34 mouse cellular contexts compared by ENCODE assay signal in the genomic region with DNA sequence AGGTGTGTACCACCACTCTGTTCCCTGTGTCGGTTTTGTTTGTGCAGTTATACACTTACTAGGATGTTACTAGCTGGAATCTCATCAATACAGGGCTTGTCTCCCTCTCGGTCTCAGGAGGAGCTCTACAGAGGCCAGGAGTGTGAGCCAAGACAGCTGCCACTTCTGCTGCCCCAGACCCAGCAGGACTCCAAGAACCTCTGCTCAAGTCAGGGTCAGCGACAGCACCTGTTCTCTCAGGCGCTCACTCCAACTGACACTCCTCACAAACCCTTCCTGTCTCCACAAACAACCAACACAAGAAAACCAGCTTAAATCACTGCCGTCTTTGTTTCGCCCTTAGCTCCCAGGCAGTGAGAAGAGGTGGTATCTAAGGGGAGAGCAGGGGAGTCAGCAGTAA. TPM values are rescaled to one million over a fixed set of nuclear protein-coding genes. Genes with fewer than 3 reads are reported as not detected.
"Had no signal": no experiment of that assay in that cellular context is flagged by ENCODE, and none has a peak within 500 bp of the region (broad histone marks: within the 10 kb centered on the region; RNA-seq: fewer than 3 reads in every experiment).

No protein-coding gene starts in this region.

- H3K27ac ChIP-seq: heart, embryonic 13.5 days; heart, embryonic 15.5 days; hindbrain, embryonic 13.5 days; intestine, embryonic 15.5 days; kidney, postnatal 0 days; layer of hippocampus, adult 2 months; left cerebral cortex, adult 2 months; limb, embryonic 10.5 days; limb, embryonic 12.5 days; liver, embryonic 13.5 days; liver, embryonic 15.5 days had no signal

- ATAC-seq: hindbrain, embryonic 16.5 days; inflammation-experienced regulatory T-cells, adult 6 months; intestine, embryonic 15.5 days; intestine, postnatal 0 days had no signal

- H3K4me3 ChIP-seq: heart, adult 2 months; heart, embryonic 13.5 days; heart, embryonic 15.5 days; hindbrain, embryonic 13.5 days; intestine, embryonic 15.5 days; layer of hippocampus, adult 2 months; left cerebral cortex, adult 2 months; limb, embryonic 10.5 days; limb, embryonic 12.5 days; liver, embryonic 13.5 days; liver, embryonic 15.5 days had no signal

- H3K4me1 ChIP-seq: hindbrain, embryonic 13.5 days had no signal

- H3K9ac ChIP-seq: heart, embryonic 13.5 days; heart, embryonic 15.5 days; hindbrain, embryonic 13.5 days; intestine, embryonic 15.5 days; limb, embryonic 12.5 days; liver, embryonic 13.5 days; liver, embryonic 15.5 days had no signal

- DNase-seq: gastrocnemius, postnatal 36 days; heart, adult 11 months; heart, adult 2 months; heart, postnatal 14 days; heart, postnatal 36 days; kidney, adult 18-20 months; kidney, postnatal 14 days; kidney, postnatal 4 days; liver; liver, embryonic 13.5 days had no signal

- H3K27me3 ChIP-seq: heart, embryonic 13.5 days; heart, embryonic 15.5 days; hindbrain, embryonic 13.5 days; intestine, embryonic 15.5 days; limb, embryonic 12.5 days; liver, embryonic 13.5 days; liver, embryonic 15.5 days had no signal

- H3K4me2 ChIP-seq: heart, embryonic 11.5 days; heart, embryonic 13.5 days; heart, embryonic 15.5 days; hindbrain, embryonic 13.5 days; intestine, embryonic 15.5 days; limb, embryonic 12.5 days; liver, embryonic 11.5 days; liver, embryonic 13.5 days; liver, embryonic 15.5 days had no signal

- H3K9me3 ChIP-seq: heart, embryonic 13.5 days; heart, embryonic 15.5 days; hindbrain, embryonic 13.5 days; intestine, embryonic 15.5 days; limb, embryonic 10.5 days; limb, embryonic 12.5 days; liver, embryonic 13.5 days; liver, embryonic 15.5 days had no signal

RNA-seq across cellular contexts. Expression of gene Hspb9, which starts 15.0 kb away (rescaled TPM):
- total RNA-seq: gastrocnemius, adult 8-10 months; gastrocnemius, postnatal 36 days; heart, adult 2 months; heart, postnatal 14 days; hematopoietic stem cell, adult 5-6 weeks; layer of hippocampus, adult 2 months; layer of hippocampus, postnatal 10 days; layer of hippocampus, postnatal 25 days; left cerebral cortex, adult 2 months; left cerebral cortex, postnatal 14 days; left cerebral cortex, postnatal 36 days had no signal
- polyA plus RNA-seq: heart, embryonic 11.5 days; heart, embryonic 15.5 days; heart, postnatal 0 days; hindbrain, embryonic 13.5 days; limb, embryonic 12.5 days; limb, embryonic 14.5 days had no signal

RNA-seq across cellular contexts. Expression of gene Kcnh4, which starts 31.1 kb away (rescaled TPM):
- total RNA-seq: gastrocnemius, adult 8-10 months; gastrocnemius, postnatal 36 days; heart, adult 2 months; heart, postnatal 14 days; heart, postnatal 36 days; hematopoietic stem cell, adult 5-6 weeks had no signal
- polyA plus RNA-seq: heart, embryonic 11.5 days; heart, embryonic 13.5 days; heart, embryonic 15.5 days; heart, postnatal 0 days; kidney, embryonic 14.5 days; kidney, postnatal 0 days; limb, embryonic 10.5 days; limb, embryonic 12.5 days; liver, embryonic 11.5 days; liver, embryonic 13.5 days; liver, embryonic 15.5 days had no signal
